Mouse (Mus musculus) neural tube, embryonic 11.5 days (tissue): ENCODE results near the gene Trip11. TPM values are rescaled to one million over a fixed set of nuclear protein-coding genes. Genes with fewer than 3 reads are reported as not detected.

ENCODE experiments used
- ATAC-seq: fragments of 200-750 bp; cut with Nextera tagmentation; 2 replicates; pipeline ENCODE4 v1.8.0; 2017; ENCODE audit warnings: moderate number of reproducible peaks, mild to moderate bottlenecking, moderate TSS enrichment, moderate library complexity; ENCODE audit not compliant: insufficient read depth, low FRiP score, low TSS enrichment
- DNase-seq: peaks from one replicate; pipeline ENCODE4 v3.0.0-alpha.2; 2015; ENCODE audit warnings: low spot score
- H3K27ac ChIP-seq: fragments of 300-500 bp; sonication (generic); 2 replicates; pipeline ENCODE4 v1.5.1; 2014; ENCODE audit warnings: low read depth, mild to moderate bottlenecking, low read length
- H3K27me3 ChIP-seq: fragments of 300-500 bp; sonication (generic); 2 replicates; pipeline ENCODE4 v1.6.1; 2014; ENCODE audit warnings: mild to moderate bottlenecking, low read length, mixed read lengths; ENCODE audit not compliant: control insufficient read depth, insufficient read depth
- H3K36me3 ChIP-seq: fragments of 300-500 bp; sonication (generic); 2 replicates; pipeline ENCODE4 v1.6.1; 2014; ENCODE audit warnings: mild to moderate bottlenecking, low read length, moderate library complexity, mixed read lengths; ENCODE audit not compliant: control insufficient read depth, insufficient read depth
- H3K4me1 ChIP-seq: fragments of 300-500 bp; sonication (generic); 2 replicates; pipeline ENCODE4 v1.6.1; 2014; ENCODE audit warnings: low read length, mixed read lengths; ENCODE audit not compliant: control insufficient read depth, insufficient read depth
- H3K4me2 ChIP-seq: fragments of 300-500 bp; sonication (generic); 2 replicates; pipeline ENCODE4 v1.6.1; 2014; ENCODE audit warnings: low read depth, mild to moderate bottlenecking, moderate library complexity
- H3K4me3 ChIP-seq: fragments of 300-500 bp; sonication (generic); 2 replicates; pipeline ENCODE4 v1.5.1; 2014; ENCODE audit warnings: low read depth, low read length
- H3K9ac ChIP-seq: fragments of 300-500 bp; sonication (generic); 2 replicates; pipeline ENCODE4 v1.6.1; 2014; ENCODE audit warnings: mild to moderate bottlenecking, low read length
- H3K9me3 ChIP-seq: fragments of 300-500 bp; sonication (generic); 2 replicates; pipeline ENCODE4 v1.6.1; 2016; ENCODE audit warnings: low read length; ENCODE audit not compliant: control insufficient read depth
- WGBS: fragments of 180-500 bp; shearing (Covaris S2); extraction: QIAGEN DNeasy Blood & Tissue Kit; methylation state at CpG from one replicate; pipeline ENCODE4 v1.1.7; 2014; 5-methylcytosine and 5-hydroxymethylcytosine counted together
- polyA plus RNA-seq: library from polyadenylated mRNA; unstranded; fragments of >200 nt; fragmentation: Nextera tagmentation; extraction: Ambion mirVana; gene quantifications from 2 replicates; pipeline ENCODE4 v1.2.1, GENCODE M21; 2014

The Trip11 gene
- polyA plus RNA-seq, 1 experiment from 2014 or later: 12.0 TPM

GRCm38 (mm10) chr12:101937572-101937971, 24.5 kb upstream of the Trip11 start:
- H3K4me2 ChIP-seq: no peak overlapping the region
- H3K4me3 ChIP-seq: no peak overlapping the region
- H3K36me3 ChIP-seq: peaks cover 14% of the 10 kb centered on the region
- DNase-seq: no peak
- no peaks in the 10 kb centered on the region for H3K9me3 ChIP-seq
- ATAC-seq: no peak
- no peak overlapping the region for H3K9ac ChIP-seq
- 83% methylated on average over 7 of the region's 7 CpGs for WGBS
- H3K27ac ChIP-seq: no peak overlapping the region
- H3K27me3 ChIP-seq: no peaks in the 10 kb centered on the region
- no peaks in the 10 kb centered on the region for H3K4me1 ChIP-seq

- WGBS: 97% methylated on average over 3 of the region's 3 CpGs
- Histone ChIP-seq H3K4me2 (no peak overlapping the region), H3K4me3 (no peak overlapping the region), H3K36me3 (peaks cover 11% of the 10 kb centered on the region), H3K9ac (no peak overlapping the region), H3K9me3 (no peaks in the 10 kb centered on the region), H3K4me1 (no peaks in the 10 kb centered on the region), H3K27me3 (no peaks in the 10 kb centered on the region), H3K27ac (no peak overlapping the region)
- ATAC-seq (no peak), DNase-seq (no peak)
Observed at GRCm38 (mm10) chr12:101935223-101935622, 22.2 kb upstream of the Trip11 start.

GRCm38 (mm10) chr12:101928423-101928822, 15.4 kb upstream of the Trip11 start:
- Histone ChIP-seq H3K4me2 (no peak overlapping the region), H3K27ac (no peak overlapping the region), H3K9ac (no peak overlapping the region), H3K4me1 (no peaks in the 10 kb centered on the region), H3K4me3 (no peak overlapping the region), H3K9me3 (no peaks in the 10 kb centered on the region), H3K27me3 (no peaks in the 10 kb centered on the region), H3K36me3 (peaks cover 8% of the 10 kb centered on the region)
- DNase-seq (no peak), ATAC-seq (no peak)
- 80% methylated on average over 1 of the region's 1 CpGs for WGBS

- Histone ChIP-seq H3K36me3 (peaks cover 5% of the 10 kb centered on the region), H3K9ac (no peak overlapping the region), H3K27ac (no peak overlapping the region), H3K4me2 (no peak overlapping the region), H3K4me1 (no peaks in the 10 kb centered on the region), H3K27me3 (no peaks in the 10 kb centered on the region), H3K9me3 (no peaks in the 10 kb centered on the region), H3K4me3 (no peak overlapping the region)
- DNase-seq (no peak), ATAC-seq (no peak)
- 86% methylated on average over 6 of the region's 6 CpGs for WGBS
Observed at GRCm38 (mm10) chr12:101922313-101922712, 9.2 kb upstream of the Trip11 start.

- no peak overlapping the region for H3K4me3 ChIP-seq
- H3K36me3 ChIP-seq: peaks cover 2% of the 10 kb centered on the region; the same call in 1 of the 2 replicates
- 86% methylated on average over 3 of the region's 3 CpGs for WGBS
- no peaks in the 10 kb centered on the region for H3K4me1 ChIP-seq
- no peaks in the 10 kb centered on the region for H3K27me3 ChIP-seq
- H3K9ac ChIP-seq: no peak overlapping the region
- no peaks in the 10 kb centered on the region for H3K9me3 ChIP-seq
- ATAC-seq (no peak), DNase-seq (no peak)
- H3K27ac ChIP-seq: no peak overlapping the region
- H3K4me2 ChIP-seq: no peak overlapping the region
Observed at GRCm38 (mm10) chr12:101919847-101920246, 6.8 kb upstream of the Trip11 start.

- Histone ChIP-seq H3K27me3 (no peaks in the 10 kb centered on the region), H3K9me3 (no peaks in the 10 kb centered on the region), H3K4me1 (peaks cover 2% of the 10 kb centered on the region; the same call in 1 of the 2 replicates), H3K4me3 (no peak overlapping the region), H3K27ac (no peak overlapping the region), H3K4me2 (no peak overlapping the region), H3K36me3 (no peaks in the 10 kb centered on the region), H3K9ac (no peak overlapping the region)
- no peak for ATAC-seq
- no peak for DNase-seq
Observed at GRCm38 (mm10) chr12:101917165-101917564, 4.1 kb upstream of the Trip11 start.

DNA sequence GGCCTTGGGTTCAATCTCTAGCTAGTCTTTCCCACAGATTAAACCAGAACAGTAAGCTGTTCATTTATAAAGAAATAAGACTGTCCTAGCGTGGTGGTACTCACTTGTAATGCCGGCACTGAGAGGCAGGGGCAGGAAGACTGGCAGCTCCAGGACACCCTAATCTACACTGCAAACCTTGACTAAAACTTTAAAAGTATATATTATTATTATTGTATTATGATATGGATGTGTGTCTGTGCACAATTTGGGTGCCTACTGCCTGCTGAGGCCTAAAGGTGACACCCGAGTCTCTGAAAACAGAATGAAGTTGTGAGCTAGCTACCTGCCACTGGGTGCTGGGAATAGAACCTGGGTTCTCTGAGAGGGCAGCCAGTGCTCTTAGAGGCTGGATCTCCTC, 1.7 kb downstream of the Trip11 start:
- 95% methylated on average over 3 of the region's 3 CpGs for WGBS
- Histone ChIP-seq H3K4me3 (no peak overlapping the region), H3K4me1 (peaks cover 6% of the 10 kb centered on the region), H3K9me3 (no peaks in the 10 kb centered on the region), H3K9ac (no peak overlapping the region), H3K36me3 (no peaks in the 10 kb centered on the region), H3K27ac (no peak overlapping the region), H3K4me2 (no peak overlapping the region; the same call in 1 of the 2 replicates), H3K27me3 (no peaks in the 10 kb centered on the region)
- ATAC-seq (no peak), DNase-seq (no peak)

GRCm38 (mm10) chr12:101910360-101910759, 2.7 kb downstream of the Trip11 start:
- Histone ChIP-seq H3K4me2 (no peak overlapping the region), H3K27ac (no peak overlapping the region), H3K9me3 (no peaks in the 10 kb centered on the region), H3K4me3 (no peak overlapping the region), H3K9ac (no peak overlapping the region), H3K36me3 (no peaks in the 10 kb centered on the region), H3K27me3 (no peaks in the 10 kb centered on the region), H3K4me1 (peaks cover 6% of the 10 kb centered on the region)
- ATAC-seq (no peak), DNase-seq (no peak)
- WGBS: 95% methylated on average over 6 of the region's 6 CpGs

DNA sequence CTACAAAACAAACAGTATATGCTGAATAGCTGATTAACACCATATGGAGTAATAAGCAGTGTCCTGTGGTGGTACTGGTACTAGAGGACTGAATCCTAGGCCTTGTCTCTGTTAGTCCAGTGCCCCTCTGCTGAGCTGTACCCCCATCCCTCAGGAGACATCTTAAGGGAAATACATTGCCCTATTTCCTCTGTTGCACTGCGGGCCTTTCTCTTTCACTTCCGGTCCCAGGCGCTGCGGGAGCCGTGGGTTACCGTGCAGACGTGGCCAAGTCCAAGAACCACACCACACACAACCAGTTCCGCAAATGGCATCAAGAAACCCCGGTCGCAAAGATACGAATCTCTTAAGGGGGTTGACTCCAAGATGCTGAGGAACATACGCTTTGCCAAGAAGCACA, 7.2 kb downstream of the Trip11 start:
- Histone ChIP-seq H3K27me3 (no peaks in the 10 kb centered on the region), H3K36me3 (no peaks in the 10 kb centered on the region), H3K4me1 (no peaks in the 10 kb centered on the region), H3K4me3 (no peak overlapping the region), H3K9ac (no peak overlapping the region), H3K27ac (no peak overlapping the region), H3K4me2 (no peak overlapping the region), H3K9me3 (no peaks in the 10 kb centered on the region)
- ATAC-seq (no peak), DNase-seq (no peak)
- WGBS: 90% methylated on average over 12 of the region's 12 CpGs
